Mouse (Mus musculus): Measurements from ENCODE around the gene Tbx21.
A peak's percentile ranks its signal among the peaks of the same experiment; 100 is the strongest.

The Tbx21 gene

DNA sequence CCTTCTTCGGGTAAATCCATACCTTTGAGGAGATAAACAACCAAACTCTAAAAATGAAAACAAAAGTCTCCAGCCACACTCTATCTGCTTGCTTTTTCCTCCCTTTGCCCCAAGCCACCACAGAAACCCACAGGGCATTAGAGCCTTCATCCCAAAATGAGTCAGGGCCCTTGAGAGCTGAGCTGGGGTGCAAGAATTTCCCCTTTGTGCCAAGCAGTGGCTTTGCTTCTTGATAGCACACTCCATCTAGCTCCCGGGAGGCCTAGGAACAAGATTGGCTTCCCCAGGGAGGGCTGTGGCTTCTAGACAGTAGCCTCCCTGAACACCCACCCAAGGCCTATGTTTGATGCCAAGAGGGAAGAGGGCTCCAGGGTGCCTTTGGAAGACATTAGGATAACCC is 16.6 kb upstream of the Tbx21 start:
- no peak for DNase-seq

DNA sequence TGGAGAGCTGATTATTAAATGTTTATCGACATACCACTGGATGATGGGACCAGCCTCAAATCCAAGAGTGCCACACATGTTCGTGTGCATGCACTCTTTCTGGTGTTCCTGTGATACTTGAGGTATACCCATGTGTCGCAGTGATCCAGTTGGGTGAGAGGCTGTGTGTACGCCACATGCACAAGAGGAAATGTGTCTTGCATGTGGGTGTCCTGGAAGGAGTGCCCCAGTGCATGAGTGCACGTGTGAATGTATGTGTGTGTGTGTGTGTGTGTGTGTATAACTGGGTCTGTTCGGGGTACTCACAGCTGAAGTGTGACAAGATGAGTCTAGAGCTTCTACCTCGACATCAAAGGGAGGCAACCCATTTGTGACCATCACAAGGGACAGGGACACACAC is 15.2 kb upstream of the Tbx21 start:
- no peak for DNase-seq

DNA sequence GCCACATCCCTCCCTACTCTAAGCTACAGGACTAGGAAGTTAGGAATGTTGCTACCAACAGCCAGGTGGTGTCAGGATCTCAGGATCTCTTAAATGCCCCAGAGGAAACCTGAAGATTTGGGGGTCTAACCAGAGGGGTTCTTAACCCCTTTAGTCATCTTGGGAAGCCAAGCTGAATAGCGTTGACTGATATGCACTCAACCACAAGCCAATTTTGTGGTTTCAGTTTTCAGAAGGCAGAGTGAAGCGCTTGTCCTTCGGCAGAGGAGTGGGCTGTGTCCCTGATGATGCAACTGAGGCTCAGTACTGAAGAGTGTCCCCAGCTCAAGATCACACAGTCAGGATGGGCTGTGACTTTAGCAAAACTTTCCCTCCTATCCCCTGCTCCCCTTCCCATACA is 13.8 kb upstream of the Tbx21 start:
- DNase-seq = no peak

DNA sequence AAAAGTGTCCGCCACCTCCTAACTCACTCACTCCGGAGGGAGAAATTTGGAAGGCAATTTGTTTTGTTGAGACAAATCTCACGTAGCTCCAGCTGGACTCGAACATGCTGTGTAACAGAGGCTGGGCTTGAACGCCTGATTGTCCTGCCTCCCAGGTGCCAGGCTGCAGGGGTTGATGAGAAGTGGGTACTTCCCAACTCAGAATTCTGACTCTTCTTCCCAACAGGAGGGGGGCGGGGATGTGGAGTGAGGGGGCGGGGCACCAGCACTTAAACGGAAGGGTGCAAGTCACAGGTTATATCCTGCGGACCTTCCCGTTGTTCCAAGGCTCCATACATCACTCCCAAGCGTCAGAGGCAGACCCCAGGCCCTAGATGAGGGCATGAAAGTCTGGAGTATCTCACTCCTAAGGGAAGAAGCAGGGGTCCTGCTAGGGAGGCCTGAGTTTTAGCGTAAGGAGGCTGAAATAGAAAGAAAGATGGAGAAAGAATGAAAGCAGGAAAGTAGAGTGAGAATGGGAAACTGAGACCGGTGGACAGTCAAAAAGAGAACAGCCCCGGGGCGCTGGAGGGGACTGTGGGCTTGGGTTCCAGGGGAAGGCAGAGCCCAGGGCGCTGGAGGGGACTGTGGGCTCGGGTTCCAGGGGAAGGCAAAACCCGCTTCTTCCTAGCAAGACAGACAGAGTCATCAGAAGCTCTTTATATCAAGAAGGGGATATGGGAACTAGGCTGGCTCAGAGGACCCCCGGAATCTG is 12.5 kb upstream of the Tbx21 start:
- DNase-seq = no peak

DNA sequence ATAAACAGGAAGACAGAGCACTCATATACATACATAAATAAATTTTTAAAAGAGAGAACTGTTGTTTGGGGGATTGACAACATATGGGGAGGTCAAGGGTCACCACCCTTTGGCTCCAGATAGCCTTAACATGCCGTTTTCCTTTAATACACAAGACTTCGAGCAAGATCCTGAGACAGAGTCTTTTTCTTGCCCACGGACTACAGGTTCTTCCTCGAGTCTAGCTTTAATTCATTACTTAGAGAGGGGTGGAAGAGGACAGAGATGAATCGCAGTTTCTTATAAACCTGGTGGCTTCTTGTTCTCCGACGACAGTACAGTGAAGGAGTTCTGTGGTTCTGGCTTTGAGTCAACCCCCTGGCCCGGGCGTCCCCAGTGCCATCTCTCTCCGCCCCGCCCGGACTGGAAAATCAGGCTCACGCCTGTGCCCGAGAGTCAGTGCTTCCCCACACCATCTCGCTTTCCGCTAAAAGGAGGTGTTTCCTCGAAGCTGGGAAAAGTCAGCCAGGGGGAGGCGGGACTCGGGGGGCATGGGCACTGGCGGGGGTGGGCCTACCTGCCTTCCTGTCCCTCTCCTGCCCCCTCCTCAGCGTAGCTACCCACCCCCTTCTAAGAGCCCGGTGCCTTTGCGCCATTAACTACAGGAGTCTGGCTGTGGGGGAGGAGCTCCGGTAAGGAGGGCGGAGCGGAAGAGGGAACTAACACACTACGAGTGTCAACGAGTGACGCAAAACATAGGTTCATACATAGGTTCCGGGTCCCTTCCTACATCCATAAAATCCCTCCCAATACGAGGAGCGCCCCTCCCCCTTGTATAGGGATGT is 11.7 kb upstream of the Tbx21 start:
- peak; percentile 45 to 70 for DNase-seq

DNA sequence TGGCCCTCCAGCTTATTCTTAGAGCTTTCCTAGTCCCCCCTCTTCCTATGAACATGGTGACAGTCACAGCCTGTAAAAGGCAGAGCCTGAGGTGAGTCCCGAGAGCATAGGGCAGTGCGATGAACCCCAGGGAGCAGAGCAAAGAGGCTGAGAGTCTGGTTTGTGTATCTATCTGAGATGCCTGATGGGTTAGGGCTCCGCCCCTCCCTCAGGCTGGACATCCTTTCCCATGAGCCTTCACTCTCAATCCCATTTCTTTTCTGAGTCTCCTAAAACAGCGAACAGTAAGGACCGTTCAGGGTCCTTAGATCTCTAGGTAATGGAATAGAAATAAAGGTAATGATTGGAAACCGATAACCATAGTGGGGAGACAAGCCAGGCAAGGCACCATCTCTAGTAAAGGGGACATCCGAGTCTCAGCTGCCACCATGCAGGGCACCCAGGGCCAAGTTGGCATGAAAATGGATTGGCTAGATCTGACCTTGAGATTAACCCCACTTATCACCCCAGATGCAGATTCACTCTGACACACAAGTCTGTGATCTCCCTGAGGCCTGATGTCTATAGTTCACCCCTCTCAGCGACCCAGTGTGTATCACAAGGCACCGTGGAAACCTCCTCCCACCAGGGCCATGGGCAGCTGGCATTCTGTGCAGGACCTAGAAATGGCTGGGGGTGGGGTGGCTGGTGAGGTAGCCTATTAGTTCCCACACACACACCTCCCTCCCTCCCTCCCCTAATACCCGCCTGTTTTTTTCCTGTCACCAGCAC is 9.3 kb upstream of the Tbx21 start:
- DNase-seq = no peak

DNA sequence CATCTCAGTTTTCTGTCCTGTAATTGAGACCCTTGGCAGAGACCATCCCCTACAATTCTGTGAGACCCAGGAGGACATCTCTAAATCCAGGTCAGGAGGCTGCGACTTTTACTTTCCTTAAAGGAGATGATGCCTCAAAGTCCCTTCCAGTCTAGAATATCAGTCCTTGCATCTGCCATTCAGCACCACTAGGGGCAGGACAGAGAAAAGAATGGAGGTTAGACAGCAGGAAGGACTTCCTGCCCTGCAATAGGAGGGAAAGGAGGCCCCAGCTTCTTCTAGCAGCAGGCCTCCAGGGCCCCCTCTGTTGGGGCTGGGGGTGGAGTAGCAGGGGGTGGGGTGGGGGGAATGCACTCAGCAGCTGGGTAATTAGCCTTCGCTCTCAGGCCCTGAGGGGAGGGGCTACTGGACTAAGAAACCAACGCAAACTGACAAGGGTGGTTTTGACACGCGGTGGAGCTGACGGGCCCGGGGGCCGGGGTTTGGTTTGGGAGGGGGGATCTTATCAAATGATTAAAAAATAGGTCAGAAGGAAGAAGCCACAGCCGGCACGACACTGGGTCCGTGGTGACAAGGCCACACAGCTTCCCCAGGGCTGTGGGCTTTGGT is 8.3 kb upstream of the Tbx21 start:
- no peak for DNase-seq

DNA sequence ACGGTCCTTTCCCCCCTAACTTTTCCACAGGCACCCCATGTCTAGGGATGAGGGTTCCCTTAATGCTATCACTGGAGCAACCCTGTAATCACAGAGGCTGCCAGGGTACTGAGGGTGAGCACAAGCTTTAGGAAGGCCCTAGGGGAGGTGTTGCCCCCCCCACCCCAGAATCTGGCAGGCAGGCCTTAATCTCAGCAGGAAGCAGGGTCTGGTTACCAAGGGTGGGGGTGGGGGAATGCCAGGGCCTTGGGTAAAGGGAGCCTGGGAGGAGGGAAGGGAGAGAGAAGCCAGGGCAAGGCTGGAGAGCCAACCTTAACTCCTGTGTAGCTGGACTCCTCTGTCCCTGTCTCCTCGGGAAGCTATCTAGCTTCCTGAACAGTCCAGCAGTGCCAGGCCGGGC is 5.5 kb upstream of the Tbx21 start:
- DNase-seq = no peak

DNA sequence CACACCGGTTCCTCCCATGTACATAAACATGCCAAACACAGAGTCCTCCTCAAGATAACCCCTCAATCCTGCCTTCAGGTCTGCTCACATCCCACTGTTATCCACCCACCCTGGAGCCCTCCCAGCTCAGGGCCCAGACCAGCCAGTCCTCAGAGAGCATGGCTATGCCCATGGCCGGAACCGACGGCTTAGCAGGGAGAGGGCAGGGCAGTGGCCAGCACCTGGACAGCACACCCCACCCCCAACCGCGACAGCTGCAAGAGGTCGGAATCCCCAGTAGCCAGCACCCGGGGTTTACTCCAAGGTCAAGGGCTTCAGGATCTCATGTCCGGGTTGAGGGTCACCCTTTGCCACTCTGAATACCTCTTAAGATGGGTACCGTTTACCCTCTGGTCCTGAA is 5.1 kb upstream of the Tbx21 start:
- no peak for DNase-seq

DNA sequence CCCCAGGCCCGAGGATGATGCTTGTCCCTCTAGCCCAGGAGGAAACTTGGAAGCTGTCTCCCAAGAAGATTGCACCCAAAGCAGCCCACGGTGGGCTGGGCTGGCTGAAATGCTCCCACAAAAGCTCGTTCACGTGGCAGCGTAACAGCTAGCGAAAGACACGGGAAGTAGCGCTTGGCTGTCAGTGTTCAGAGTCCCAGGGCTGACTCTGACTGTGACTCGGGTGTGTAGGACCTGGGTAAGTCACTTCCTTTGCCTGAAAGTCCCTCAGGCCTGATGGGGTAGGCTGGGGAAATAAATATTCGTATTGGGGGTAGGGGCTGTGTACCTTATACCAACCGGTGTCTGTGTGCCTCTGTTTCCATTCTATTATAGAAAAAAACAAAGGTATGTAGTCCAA is 666 bp upstream of the Tbx21 start:
- DNase-seq = no peak

DNA sequence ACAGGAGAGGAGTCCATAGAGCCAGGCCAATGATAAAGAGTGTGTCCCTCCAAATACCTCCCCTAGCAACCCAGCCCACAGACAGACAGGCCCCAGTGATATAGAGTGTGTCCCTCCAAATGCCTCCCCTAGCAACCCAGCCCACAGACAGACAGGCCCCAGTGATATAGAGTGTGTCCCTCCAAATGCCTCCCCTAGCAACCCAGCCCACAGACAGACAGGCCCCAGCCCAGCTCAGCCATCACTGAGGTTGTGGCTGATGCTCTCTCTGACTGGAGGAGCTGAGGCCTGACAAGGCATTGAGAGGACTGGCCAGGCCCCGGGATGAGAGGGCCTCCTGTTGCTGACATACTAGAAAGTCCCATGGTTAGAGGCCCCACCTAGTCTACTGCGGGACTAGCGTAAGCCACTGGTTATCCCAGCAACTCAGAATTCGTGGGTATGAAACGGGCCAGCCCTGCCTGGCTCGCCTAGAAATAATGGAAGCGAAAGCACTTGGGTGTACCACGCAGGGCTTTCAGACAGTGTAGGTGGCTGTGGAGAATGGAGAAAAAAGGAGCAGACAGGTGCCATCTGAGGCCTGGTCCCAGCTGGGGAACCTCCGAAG is 2.5 kb downstream of the Tbx21 start:
- DNase-seq = no peak

DNA sequence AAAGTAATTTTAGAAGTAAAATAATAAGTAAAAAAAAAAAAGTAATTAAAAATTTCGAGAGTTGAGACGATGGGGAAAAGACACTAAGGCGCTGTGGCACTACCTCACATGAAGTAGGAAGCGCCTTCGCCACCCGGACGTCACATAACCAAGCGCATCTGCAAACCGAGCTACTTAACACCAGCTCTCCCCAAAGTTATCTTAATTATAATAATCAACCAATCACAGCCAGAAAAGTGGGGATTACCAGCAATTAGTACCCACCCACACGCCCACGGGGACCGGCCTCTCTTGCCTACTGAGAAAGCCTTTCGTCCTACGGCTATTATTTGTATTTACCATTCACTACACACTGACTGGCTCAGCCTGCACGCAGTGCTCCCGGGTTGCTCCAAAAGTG is 6.2 kb downstream of the Tbx21 start:
- DNase-seq = no peak

DNA sequence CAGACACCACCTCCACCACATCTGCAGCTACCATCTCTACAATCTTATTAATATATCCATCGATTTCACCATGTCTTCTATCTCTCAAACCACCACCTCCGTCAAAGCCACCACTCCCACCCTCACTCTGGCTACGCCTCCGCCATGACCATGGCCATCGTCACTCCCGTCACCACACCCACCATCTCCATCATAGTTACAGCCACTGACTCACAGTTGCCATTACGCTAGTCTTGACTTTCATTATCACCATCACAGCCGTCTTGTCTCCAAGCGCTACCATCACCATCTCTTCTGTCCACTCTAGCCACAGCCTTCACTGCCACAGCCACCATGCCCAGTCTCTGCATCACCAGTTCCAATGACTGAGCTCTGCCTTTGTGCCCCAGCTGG is 11.0 kb downstream of the Tbx21 start:
- DNase-seq = no peak

DNA sequence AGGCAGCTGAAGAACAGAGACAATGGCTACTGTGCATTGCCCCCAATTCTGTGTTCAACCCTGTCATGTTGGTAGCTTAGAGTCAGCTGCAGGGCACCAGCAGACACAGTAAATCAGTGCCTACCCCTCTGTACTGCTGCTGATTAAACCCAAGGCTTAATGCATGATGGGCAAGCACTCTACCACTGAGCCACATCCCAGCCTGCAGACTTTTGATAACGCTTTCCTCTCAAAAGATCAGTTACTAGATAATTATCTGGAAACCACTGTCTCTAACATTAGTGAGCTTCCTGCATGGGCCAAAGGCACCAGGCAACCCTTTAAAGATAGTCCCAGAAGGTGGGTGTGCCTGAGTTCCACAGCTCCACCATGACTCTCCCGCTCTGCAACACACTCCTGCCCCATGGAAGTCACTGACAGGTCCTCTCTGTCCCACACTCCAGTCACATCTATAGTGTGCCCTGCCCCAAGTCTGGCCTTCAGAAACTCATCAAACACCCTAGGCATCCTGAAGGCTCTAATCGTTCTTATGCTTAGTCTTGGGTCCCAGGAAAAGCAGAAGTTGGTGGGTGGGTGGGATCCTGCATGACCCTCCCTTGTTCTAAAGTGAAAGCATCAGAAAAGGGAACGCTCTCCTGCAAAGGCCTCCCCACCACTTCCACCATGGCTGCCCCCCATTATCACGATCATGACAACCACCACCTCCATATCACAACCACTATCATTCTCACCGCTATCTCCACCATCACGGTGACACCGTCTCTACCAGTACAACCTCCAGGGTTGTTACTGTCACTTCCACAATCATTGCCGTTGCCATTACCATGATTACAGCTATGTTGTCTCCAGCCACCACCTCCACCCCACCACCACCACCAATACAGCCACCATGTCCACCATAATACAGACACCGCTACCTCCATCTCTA is 11.7 kb downstream of the Tbx21 start:
- no peak for DNase-seq

DNA sequence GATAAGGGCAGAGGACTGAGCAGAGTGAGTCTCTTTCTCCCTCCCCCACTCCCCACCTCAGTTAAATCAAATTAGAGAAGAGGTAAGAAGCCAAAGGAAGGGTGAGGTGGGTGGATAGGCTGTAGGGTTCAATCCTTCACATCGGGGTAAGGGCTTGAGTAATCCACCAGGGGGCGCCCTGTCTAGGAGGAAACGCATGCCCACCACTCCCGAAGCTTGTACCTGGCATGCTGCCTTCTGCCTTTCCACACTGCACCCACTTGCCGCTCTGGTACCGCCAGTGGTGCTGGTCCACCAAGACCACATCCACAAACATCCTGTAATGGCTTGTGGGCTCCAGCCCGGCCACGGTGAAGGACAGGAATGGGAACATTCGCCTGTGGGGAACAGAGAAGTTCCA is 13.4 kb downstream of the Tbx21 start:
- peak; percentile 36 to 49 for DNase-seq

DNA sequence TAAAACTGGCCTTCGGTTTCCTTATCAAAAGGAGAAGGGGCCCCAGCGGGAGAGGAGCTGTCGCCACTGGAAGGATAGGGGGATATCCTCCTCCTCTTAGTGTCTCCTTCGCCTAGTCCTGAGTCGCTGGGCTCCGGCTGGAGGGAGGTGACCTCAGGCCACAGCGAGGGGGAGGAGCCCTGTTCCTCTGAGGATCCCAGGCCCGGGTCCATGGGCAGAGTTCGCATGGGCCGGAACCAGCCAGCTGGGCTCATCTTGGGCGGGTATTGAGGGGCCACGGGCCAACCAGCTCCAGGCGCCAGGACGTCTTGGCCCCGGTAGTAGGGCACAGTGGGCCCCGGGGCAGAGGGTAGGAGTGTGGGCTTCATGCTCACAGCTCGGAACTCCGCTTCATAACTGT is 16.3 kb downstream of the Tbx21 start:
- DNase-seq = no peak

DNA sequence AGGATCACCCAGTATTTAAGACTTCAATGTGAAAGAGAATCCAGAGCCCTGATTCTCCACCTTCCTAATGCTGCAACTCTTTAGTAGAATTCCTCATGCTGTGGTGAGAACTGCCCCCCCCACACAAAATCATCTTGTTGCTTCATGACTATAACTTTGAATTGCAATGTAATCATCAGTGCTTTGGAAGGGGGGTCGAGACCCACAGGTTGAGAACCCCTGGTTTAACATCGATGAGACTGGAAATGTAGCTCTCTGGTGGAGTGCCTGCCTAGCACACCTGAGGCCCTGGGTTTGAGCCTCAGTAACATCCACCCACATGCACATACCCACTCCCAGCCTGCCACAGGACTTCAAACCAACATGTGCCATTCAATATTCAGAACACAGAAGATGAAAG is 20.5 kb downstream of the Tbx21 start:
- no peak for DNase-seq

DNA sequence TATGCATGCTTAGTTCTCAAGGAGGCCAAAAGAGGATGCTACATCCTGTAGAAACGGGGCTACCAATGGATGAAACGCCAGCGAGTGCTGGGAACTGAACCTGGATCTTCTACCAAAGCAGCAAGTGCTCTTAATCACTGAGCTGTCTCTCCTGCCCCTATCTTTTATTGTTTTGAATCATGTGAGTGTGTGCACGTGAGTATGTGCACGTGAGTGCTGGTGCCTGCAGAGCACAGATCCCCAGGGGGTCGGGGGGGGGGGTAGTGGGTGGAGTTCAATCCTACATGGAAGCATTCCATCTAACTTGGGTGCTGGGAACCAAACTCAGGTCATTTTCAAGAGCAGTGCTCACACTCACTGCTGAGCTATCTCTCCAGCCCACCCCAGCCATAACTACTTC is 28.8 kb downstream of the Tbx21 start:
- no peak for DNase-seq

DNA sequence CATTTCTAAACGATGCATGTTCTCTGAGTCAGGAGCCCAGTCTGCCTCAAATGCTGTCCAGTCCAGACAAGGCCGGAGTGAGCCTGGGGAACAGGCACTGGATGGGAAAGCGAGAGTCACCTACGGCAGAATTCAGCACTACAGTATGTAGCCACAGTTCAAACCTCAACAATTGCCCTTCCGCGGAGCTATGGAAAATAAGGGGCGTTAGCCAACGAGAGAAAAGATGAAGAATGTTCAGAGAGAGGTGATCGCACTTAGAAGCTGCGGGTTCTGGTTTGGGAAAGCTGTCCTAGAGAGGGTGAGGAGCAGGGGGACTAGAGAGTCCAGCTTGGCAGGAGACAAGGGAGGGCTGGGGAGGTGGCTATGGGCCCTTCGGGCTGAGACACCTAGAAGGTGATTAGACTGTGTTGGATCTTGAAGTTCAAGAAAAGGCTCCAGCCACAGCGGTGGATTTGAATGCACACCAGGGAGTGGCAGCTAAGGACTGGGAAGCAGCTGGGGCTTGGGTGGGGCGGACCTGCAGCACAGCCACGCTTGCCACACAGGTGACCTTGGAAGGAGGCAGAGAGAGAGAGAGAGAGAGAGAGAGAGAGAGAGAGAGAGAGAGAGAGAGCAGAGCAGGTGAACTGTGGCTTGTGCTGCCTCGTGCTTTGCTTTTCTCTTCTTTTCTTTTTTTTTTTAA is 30.2 kb downstream of the Tbx21 start:
- no peak for DNase-seq

DNA sequence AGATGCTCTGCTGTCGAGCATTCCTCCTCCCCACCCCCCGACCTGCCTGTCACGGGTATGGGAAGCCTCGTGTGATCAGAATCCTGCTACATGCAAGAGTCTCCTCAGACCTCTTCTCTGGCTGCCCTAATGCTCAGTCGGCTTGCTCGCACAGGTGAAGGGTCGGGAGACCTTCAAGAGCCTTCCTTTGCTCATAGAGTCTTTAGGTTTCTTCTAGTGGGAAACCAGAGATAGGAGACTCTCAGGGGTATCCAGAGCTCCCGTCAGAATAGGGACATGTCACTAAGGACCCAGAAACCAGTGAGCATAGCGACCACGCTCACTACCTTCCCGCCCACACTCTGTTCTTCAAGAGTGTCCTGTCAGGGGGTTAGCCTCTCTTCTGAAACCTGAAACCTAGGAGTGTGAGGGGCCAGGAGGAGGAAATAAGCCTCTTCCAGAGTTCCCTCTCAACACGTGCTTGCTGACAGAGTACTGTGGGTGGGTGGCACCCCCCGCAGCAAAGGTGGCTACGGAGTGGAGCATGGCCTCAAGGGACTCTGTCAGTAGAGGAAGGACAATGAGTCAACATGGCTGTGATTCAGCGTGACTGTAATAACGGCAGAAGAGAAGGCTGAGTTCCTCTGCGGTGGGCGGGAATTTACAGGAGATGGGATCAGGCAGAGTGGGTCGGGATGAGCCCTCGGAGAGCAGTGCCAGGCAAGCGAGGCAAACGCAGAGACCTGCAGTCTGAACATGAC is 31.6 kb downstream of the Tbx21 start:
- no peak for DNase-seq

All from thymus, adult 18-20 months (tissue).